Mouse (Mus musculus): ENCODE measurements around the gene Acss2. TPM values are rescaled to one million over a fixed set of nuclear protein-coding genes. Genes with fewer than 3 reads are reported as not detected.
"Not testable (repeated sequence)": the region's sequence is repeated elsewhere in the genome, so short reads cannot be mapped to it uniquely, and the experiment has no call there.

Gene Acss2
- polyA plus RNA-seq, 1 experiment from 2014 or later = 14.3 TPM

GRCm38 (mm10) chr2:155514666-155515065 lies 3.1 kb upstream of the Acss2 start:
- H3K36me3 ChIP-seq (replicated peaks) = no peaks in the 10 kb centered on the region
- H3K27ac ChIP-seq = peak overlapping the region; percentile 83
- H3K27me3 ChIP-seq (ENCODE audit: poor library complexity, severe bottlenecking) = peaks cover 29% of the 10 kb centered on the region

DNA sequence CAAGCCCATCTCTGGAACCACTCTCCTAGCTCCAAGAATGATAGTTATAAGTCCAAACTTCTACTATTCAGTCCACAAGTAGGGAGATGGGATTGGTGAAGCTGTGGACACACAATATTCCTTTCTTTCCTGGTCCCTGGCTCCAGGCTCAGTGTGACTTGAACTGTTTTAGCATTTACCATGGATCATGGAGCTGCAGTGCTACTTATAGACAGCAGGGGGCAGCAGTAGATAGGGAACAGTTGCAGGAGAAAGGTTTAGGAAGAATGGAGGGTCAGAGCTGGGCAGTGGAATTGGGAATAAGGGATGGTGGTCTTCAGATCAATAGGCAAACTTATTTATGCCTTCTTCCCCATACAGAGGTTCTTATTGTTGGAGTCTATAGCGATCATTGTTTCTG lies 1.8 kb upstream of the Acss2 start:
- H3K27me3 ChIP-seq (ENCODE audit: poor library complexity, severe bottlenecking) = peaks cover 29% of the 10 kb centered on the region
- 6% methylated on average over 1 of the region's 1 CpGs for WGBS
- DNase-seq (ENCODE audit: extremely low spot score, low spot score) = peak; percentile 73
- H3K4me3 ChIP-seq = no peak overlapping the region
- no peaks in the 10 kb centered on the region for H3K9me3 ChIP-seq
- peaks cover 35% of the 10 kb centered on the region for H3K4me1 ChIP-seq
- no peak overlapping the region for H3K27ac ChIP-seq
- H3K36me3 ChIP-seq (replicated peaks) = no peaks in the 10 kb centered on the region

More at GRCm38 (mm10) chr2:155514666-155515065, 3.1 kb upstream of the Acss2 start:
- Histone ChIP-seq H3K4me3 (peak overlapping the region; percentile 64), H3K4me1 (peaks cover 35% of the 10 kb centered on the region), H3K9me3 (no peaks in the 10 kb centered on the region)
- peak; percentile 56 for DNase-seq (ENCODE audit: extremely low spot score, low spot score)
- WGBS = under 1% methylated on average over 23 of the region's 23 CpGs

- H3K27ac ChIP-seq = peak overlapping the region; percentile 82
- DNase-seq (ENCODE audit: extremely low spot score, low spot score) = no peak
- H3K36me3 ChIP-seq (replicated peaks) = no peaks in the 10 kb centered on the region
- 26% methylated on average over 18 of the region's 18 CpGs for WGBS
- H3K4me3 ChIP-seq = peak overlapping the region; percentile 66
- no peaks in the 10 kb centered on the region for H3K9me3 ChIP-seq
- H3K27me3 ChIP-seq (ENCODE audit: poor library complexity, severe bottlenecking) = peaks cover 22% of the 10 kb centered on the region
- H3K4me1 ChIP-seq = peaks cover 31% of the 10 kb centered on the region
These were observed 953 bp downstream of the Acss2 start for GRCm38 (mm10) chr2:155518531-155519270.

- no peaks in the 10 kb centered on the region for H3K9me3 ChIP-seq
- H3K27me3 ChIP-seq (ENCODE audit: poor library complexity, severe bottlenecking) = no peaks in the 10 kb centered on the region
- H3K27ac ChIP-seq = no peak overlapping the region
- H3K4me3 ChIP-seq = no peak overlapping the region
- 69% methylated on average over 5 of the region's 5 CpGs for WGBS
- H3K36me3 ChIP-seq (replicated peaks) = no peaks in the 10 kb centered on the region
- peaks cover 4% of the 10 kb centered on the region for H3K4me1 ChIP-seq
- no peak for DNase-seq (ENCODE audit: extremely low spot score, low spot score)
These were observed 6.0 kb downstream of the Acss2 start for GRCm38 (mm10) chr2:155523706-155524105.

GRCm38 (mm10) chr2:155524378-155524777 lies 6.6 kb downstream of the Acss2 start:
- H3K27ac ChIP-seq = no peak overlapping the region
- no peaks in the 10 kb centered on the region for H3K9me3 ChIP-seq
- H3K4me3 ChIP-seq = no peak overlapping the region
- H3K36me3 ChIP-seq (replicated peaks) = no peaks in the 10 kb centered on the region
- DNase-seq (ENCODE audit: extremely low spot score, low spot score) = no peak
- no peaks in the 10 kb centered on the region for H3K4me1 ChIP-seq
- WGBS = 76% methylated on average over 1 of the region's 1 CpGs
- no peaks in the 10 kb centered on the region for H3K27me3 ChIP-seq (ENCODE audit: poor library complexity, severe bottlenecking)

GRCm38 (mm10) chr2:155527367-155527766 lies 9.6 kb downstream of the Acss2 start:
- 85% methylated on average over 5 of the region's 5 CpGs for WGBS
- Histone ChIP-seq H3K27me3 (ENCODE audit: poor library complexity, severe bottlenecking) (no peaks in the 10 kb centered on the region), H3K27ac (no peak overlapping the region), H3K36me3 (replicated peaks) (no peaks in the 10 kb centered on the region), H3K4me3 (no peak overlapping the region), H3K4me1 (no peaks in the 10 kb centered on the region), H3K9me3 (no peaks in the 10 kb centered on the region)
- DNase-seq (ENCODE audit: extremely low spot score, low spot score) = no peak

DNA sequence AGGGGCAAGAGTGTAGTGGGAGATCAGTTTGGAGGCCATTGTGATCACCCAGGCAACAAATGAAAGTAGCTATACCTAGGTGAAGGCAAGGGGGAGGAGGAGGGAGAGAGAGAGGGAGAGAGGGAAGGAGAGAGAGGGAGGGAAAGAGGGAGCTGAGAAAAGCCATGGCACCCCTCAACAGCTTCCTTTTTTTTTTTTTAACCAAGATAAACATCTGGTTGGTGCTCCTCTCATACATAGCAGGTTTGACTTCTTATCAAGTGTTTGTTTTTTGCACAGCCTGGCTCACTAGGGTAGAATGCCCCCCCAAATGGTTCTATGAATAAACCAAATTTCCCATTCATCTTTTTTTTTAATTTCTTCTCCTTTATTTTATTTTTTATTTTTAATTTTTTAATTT lies 18.5 kb downstream of the Acss2 start:
- Histone ChIP-seq H3K36me3 (replicated peaks) (no peaks in the 10 kb centered on the region), H3K27ac (no peak overlapping the region), H3K4me1 (no peaks in the 10 kb centered on the region), H3K27me3 (ENCODE audit: poor library complexity, severe bottlenecking) (no peaks in the 10 kb centered on the region), H3K9me3 (no peaks in the 10 kb centered on the region), H3K4me3 (no peak overlapping the region)
- DNase-seq (ENCODE audit: extremely low spot score, low spot score) = no peak

- no peaks in the 10 kb centered on the region for H3K36me3 ChIP-seq (replicated peaks)
- WGBS = 78% methylated on average over 5 of the region's 5 CpGs
These were observed 20.2 kb downstream of the Acss2 start for GRCm38 (mm10) chr2:155537761-155538462.

DNA sequence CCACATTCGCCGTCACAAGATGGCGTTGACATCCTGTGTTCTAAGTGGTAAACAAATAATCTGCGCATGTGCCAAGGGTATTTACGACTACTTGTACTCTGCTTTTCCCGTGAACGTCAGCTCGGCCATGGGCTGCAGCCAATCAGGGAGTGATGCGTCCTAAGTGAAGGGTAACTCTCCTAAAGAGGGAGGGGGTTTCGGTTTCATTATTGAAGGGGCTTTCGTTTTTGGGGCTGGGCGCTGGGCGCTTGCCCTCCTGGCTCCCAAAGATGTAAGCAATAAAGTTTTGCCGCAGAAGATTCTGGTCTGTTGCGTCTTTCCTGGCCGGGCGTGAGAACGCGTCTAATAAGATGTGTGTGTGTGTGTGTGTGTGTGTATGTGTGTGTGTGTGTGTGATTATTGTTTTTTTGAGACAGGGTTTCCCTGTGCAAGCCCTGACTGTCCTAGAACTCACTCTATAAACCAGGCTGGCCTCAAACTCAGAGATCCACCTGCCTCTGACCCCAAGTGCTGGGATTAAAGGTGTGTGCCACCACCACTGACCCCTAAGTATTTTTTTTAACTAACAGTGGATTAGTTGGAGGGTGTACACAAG lies 20.8 kb downstream of the Acss2 start:
- not testable (repeated sequence) for H3K9me3 ChIP-seq; H3K27ac ChIP-seq; H3K27me3 ChIP-seq (ENCODE audit: poor library complexity, severe bottlenecking); DNase-seq (ENCODE audit: extremely low spot score, low spot score); H3K4me1 ChIP-seq; H3K36me3 ChIP-seq (replicated peaks); H3K4me3 ChIP-seq
- WGBS = 81% methylated on average over 18 of the region's 19 CpGs

More at GRCm38 (mm10) chr2:155537761-155538462, 20.2 kb downstream of the Acss2 start:
- Histone ChIP-seq H3K4me1 (no peaks in the 10 kb centered on the region), H3K4me3 (no peak overlapping the region), H3K9me3 (no peaks in the 10 kb centered on the region), H3K27me3 (ENCODE audit: poor library complexity, severe bottlenecking) (no peaks in the 10 kb centered on the region), H3K27ac (no peak overlapping the region)
- no peak for DNase-seq (ENCODE audit: extremely low spot score, low spot score)

DNA sequence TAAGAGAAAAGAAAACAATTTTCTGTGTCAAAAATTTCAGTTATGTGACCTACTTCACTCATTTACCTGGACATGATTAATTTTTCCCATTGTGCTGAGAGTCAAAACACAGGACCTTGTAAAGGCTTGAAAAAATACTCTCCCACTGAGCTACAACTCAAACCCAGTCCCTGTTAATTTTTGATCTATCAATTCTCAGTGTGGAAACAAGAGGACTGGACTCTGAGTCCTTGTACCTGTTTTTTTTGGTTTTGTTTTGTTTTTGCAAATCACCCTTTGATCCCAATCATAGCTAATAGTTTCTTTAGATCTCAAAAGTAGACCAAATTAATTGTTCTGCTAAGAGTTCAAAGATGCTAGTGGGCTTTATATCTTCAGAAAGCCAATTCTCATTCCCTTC lies 21.9 kb downstream of the Acss2 start:
- no peak overlapping the region for H3K4me3 ChIP-seq
- no peaks in the 10 kb centered on the region for H3K27me3 ChIP-seq (ENCODE audit: poor library complexity, severe bottlenecking)
- no peak for DNase-seq (ENCODE audit: extremely low spot score, low spot score)
- no peaks in the 10 kb centered on the region for H3K36me3 ChIP-seq (replicated peaks)
- H3K4me1 ChIP-seq = no peaks in the 10 kb centered on the region
- no peaks in the 10 kb centered on the region for H3K9me3 ChIP-seq
- H3K27ac ChIP-seq = no peak overlapping the region

DNA sequence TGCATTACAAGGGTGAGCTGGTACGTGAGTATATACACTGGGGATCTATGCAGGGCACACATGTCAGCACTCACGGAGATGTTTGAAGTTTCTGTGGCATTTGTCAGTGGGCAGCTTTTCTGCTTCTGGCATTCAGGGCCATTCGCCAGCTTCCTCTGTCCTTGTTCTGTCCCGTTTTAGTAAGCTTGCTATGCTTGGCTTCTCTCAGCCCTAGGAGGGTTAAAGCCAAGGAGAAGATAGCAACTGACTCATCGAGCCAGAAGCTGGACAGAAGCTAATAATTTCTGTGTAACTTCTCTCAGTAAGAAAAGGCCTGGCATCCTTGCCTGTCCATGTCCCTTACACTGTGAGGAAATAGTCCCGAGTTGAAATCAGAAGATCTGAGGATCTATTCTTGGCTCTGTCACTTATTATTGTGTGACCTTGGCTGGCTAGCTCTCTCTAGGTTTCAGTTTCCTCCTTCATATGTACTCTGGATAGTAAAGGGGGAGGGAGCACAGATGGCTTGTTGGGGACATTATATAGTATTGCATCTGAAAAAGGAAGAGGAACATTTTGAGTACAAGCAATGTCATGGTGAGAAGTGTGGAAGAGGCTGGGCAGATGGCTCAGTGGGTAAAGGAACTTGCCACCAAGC lies 23.2 kb downstream of the Acss2 start:
- Histone ChIP-seq H3K36me3 (replicated peaks) (no peaks in the 10 kb centered on the region), H3K27me3 (ENCODE audit: poor library complexity, severe bottlenecking) (no peaks in the 10 kb centered on the region), H3K27ac (no peak overlapping the region), H3K9me3 (no peaks in the 10 kb centered on the region), H3K4me3 (no peak overlapping the region), H3K4me1 (no peaks in the 10 kb centered on the region)
- WGBS = 79% methylated on average over 6 of the region's 6 CpGs
- DNase-seq (ENCODE audit: extremely low spot score, low spot score) = no peak

- Histone ChIP-seq H3K27me3 (ENCODE audit: poor library complexity, severe bottlenecking) (no peaks in the 10 kb centered on the region), H3K27ac (no peak overlapping the region), H3K4me1 (no peaks in the 10 kb centered on the region), H3K9me3 (no peaks in the 10 kb centered on the region), H3K36me3 (replicated peaks) (no peaks in the 10 kb centered on the region), H3K4me3 (no peak overlapping the region)
- WGBS = 76% methylated on average over 1 of the region's 1 CpGs
- no peak for DNase-seq (ENCODE audit: extremely low spot score, low spot score)
These were observed 29.2 kb downstream of the Acss2 start for GRCm38 (mm10) chr2:155546955-155547354.

GRCm38 (mm10) chr2:155552336-155552735 lies 34.6 kb downstream of the Acss2 start:
- Histone ChIP-seq H3K4me1 (no peaks in the 10 kb centered on the region), H3K9me3 (no peaks in the 10 kb centered on the region), H3K27ac (no peak overlapping the region), H3K27me3 (ENCODE audit: poor library complexity, severe bottlenecking) (no peaks in the 10 kb centered on the region), H3K36me3 (replicated peaks) (no peaks in the 10 kb centered on the region), H3K4me3 (no peak overlapping the region)
- DNase-seq (ENCODE audit: extremely low spot score, low spot score) = no peak
